Mouse (Mus musculus) megakaryocyte, embryonic 14.5 days (primary cell): ENCODE measurements at regions not wholly inside any gene's neighbourhood (a gene's known extent, or its start where the extent isn't known, plus 50 kb on each side); places are given as distances from the start of the nearest gene placed in this dataset.

ENCODE experiments used
- FLI1 ChIP-seq: IDR thresholded peaks from 2 replicates; pipeline ENCODE4 v1.6.1; 2012; ENCODE audit warnings: low read length, inconsistent platforms, mixed read lengths
- GATA1 ChIP-seq: IDR thresholded peaks from 3 replicates; pipeline ENCODE4 v1.6.1; 2012; ENCODE audit warnings: mixed read lengths, low read length, inconsistent platforms, borderline replicate concordance

- TF ChIP-seq GATA1: no peak
- no peak for TF ChIP-seq FLI1
These were observed 1283.8 kb downstream of the Mat2b start for GRCm38 (mm10) chr11:39411182-39411581.
